Mouse (Mus musculus): ENCODE data around the gene Slamf9. TPM values are rescaled to one million over a fixed set of nuclear protein-coding genes. Genes with fewer than 3 reads are reported as not detected.

Gene Slamf9
- polyA plus RNA-seq, 1 experiment from 2014 or later: 5.3 TPM

DNA sequence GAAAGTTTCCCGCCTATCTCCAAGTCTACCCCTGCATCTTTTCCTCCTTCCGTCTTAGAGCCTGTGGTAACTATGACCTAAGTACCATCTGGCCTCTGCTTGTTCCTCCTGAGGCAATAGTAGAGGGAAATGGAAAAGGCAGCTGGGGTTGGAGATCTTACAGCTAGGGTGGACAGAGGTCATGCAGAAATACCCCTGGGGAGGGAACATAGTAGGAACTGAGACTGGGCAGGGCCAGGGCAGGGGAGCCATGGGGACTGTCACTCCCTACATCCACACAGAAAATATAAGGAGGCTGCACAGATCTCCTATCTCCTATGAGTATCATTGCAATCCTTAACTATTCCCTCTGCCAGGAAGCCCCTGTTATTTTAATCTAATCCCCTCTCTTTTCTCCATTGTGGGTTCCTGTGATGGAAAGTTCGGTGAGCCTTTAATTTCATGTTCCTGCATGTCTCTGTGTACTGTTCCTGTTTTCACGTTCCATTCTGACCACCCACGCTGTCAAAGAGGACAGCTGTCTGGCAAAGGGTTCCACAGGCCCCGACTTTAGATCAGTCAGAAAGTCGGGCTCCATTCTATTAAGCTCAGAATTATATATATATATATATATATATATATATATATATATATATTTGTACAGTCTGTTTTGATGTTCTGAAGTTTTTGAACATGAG is 19.0 kb upstream of the Slamf9 start:
- DNase-seq (ENCODE audit: low spot score) (peak; percentile 24), ATAC-seq (peak; percentile 54)
- Histone ChIP-seq H3K9me3 (ENCODE audit: low read length) (no peaks in the 10 kb centered on the region), H3K4me1 (ENCODE audit: insufficient read depth, low read depth, low read length) (no peaks in the 10 kb centered on the region), H3K27ac (ENCODE audit: low read length) (no peak overlapping the region), H3K9ac (replicated peaks; ENCODE audit: low read depth) (no peak overlapping the region), H3K4me2 (replicated peaks; ENCODE audit: low read depth, low read length) (no peak overlapping the region), H3K27me3 (replicated peaks; ENCODE audit: insufficient read depth, low read length) (no peaks in the 10 kb centered on the region), H3K4me3 (ENCODE audit: low read depth, low read length) (no peak overlapping the region), H3K36me3 (ENCODE audit: insufficient read depth, low read length) (no peaks in the 10 kb centered on the region)
- TF ChIP-seq CTCF (IDR thresholded peaks at IDR 0.05) (no peak), EP300 (IDR thresholded peaks at IDR 0.05) (no peak)
- WGBS: 54% methylated on average over 7 of the region's 7 CpGs

DNA sequence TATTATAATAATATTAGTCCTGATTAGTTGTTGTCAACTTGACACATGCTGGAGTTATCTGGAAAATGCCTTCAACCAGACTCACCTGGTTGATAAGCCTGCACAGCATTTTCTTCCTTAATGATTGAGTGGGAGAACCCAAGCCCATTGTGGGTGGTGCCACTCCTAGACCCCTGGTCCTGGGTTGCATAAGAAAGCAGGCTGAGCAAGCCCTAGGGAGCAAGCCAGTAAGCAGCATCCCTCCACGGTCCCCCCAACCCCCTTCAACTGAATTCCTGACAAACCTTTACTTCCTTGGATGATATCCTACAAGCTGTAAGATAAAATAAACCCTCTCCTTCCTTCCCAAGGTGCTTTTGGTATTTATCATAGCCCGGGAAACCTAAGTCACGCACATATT is 18.0 kb upstream of the Slamf9 start:
- no peaks in the 10 kb centered on the region for H3K9me3 ChIP-seq (ENCODE audit: low read length)
- ATAC-seq (no peak), DNase-seq (ENCODE audit: low spot score) (no peak)
- no peak for TF ChIP-seq EP300 (IDR thresholded peaks at IDR 0.05)
- TF ChIP-seq CTCF (IDR thresholded peaks at IDR 0.05): no peak
- H3K4me3 ChIP-seq (ENCODE audit: low read depth, low read length): no peak overlapping the region
- H3K4me2 ChIP-seq (replicated peaks; ENCODE audit: low read depth, low read length): no peak overlapping the region
- H3K27me3 ChIP-seq (replicated peaks; ENCODE audit: insufficient read depth, low read length): no peaks in the 10 kb centered on the region
- H3K9ac ChIP-seq (replicated peaks; ENCODE audit: low read depth): no peak overlapping the region
- no peaks in the 10 kb centered on the region for H3K4me1 ChIP-seq (ENCODE audit: insufficient read depth, low read depth, low read length)
- WGBS: 52% methylated on average over 3 of the region's 3 CpGs
- no peak overlapping the region for H3K27ac ChIP-seq (ENCODE audit: low read length)
- H3K36me3 ChIP-seq (ENCODE audit: insufficient read depth, low read length): no peaks in the 10 kb centered on the region

DNA sequence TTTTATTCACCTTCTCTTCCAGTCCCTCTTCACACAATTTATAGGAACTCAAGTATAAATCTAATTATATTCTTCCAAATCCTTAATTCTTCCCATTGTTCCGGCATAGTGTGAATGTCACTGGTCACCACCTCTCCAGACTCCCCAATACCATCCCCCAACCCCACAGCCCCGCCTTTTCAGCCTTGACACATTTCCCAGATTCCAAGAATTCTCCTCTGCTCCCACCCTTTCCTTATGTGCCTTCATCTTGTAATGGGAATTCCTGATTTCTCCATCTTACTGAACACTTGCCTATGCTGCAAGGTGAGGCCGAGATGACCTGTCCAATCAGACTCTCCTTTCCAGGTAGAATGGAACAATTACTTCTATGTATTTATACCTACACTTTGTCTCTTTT is 17.1 kb upstream of the Slamf9 start:
- H3K9me3 ChIP-seq (ENCODE audit: low read length): no peaks in the 10 kb centered on the region
- ATAC-seq (no peak), DNase-seq (ENCODE audit: low spot score) (no peak)
- H3K27me3 ChIP-seq (replicated peaks; ENCODE audit: insufficient read depth, low read length): no peaks in the 10 kb centered on the region
- TF ChIP-seq EP300 (IDR thresholded peaks at IDR 0.05): no peak
- TF ChIP-seq CTCF (IDR thresholded peaks at IDR 0.05): no peak
- no peak overlapping the region for H3K4me2 ChIP-seq (replicated peaks; ENCODE audit: low read depth, low read length)
- WGBS: 79% methylated on average over 3 of the region's 3 CpGs
- no peak overlapping the region for H3K9ac ChIP-seq (replicated peaks; ENCODE audit: low read depth)
- H3K4me3 ChIP-seq (ENCODE audit: low read depth, low read length): no peak overlapping the region
- H3K4me1 ChIP-seq (ENCODE audit: insufficient read depth, low read depth, low read length): no peaks in the 10 kb centered on the region
- H3K36me3 ChIP-seq (ENCODE audit: insufficient read depth, low read length): no peaks in the 10 kb centered on the region
- no peak overlapping the region for H3K27ac ChIP-seq (ENCODE audit: low read length)

DNA sequence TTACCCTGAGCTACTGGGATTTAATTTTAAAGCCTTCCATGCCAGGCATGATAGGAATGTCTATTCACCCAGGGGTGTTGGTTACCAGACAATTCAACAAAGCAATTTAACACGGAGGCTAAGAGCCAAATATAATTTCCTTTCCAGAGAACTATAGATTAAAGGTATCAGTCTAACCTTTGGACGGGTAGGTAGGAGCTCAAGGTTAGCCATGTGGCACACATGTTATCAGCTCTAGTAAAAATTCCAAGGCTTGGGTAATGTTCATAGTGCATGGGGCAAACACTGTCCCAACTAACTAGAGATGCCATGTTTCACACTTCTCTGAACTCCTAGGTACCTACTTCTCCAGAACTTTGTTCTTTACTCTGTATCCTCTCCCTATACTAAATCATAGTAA is 13.6 kb upstream of the Slamf9 start:
- TF ChIP-seq EP300 (IDR thresholded peaks at IDR 0.05) (no peak), CTCF (IDR thresholded peaks at IDR 0.05) (no peak)
- ATAC-seq: no peak
- WGBS: 47% methylated on average over 2 of the region's 2 CpGs
- Histone ChIP-seq H3K9ac (replicated peaks; ENCODE audit: low read depth) (no peak overlapping the region), H3K27me3 (replicated peaks; ENCODE audit: insufficient read depth, low read length) (no peaks in the 10 kb centered on the region), H3K36me3 (ENCODE audit: insufficient read depth, low read length) (no peaks in the 10 kb centered on the region), H3K9me3 (ENCODE audit: low read length) (no peaks in the 10 kb centered on the region), H3K4me1 (ENCODE audit: insufficient read depth, low read depth, low read length) (no peaks in the 10 kb centered on the region), H3K4me3 (ENCODE audit: low read depth, low read length) (no peak overlapping the region), H3K4me2 (replicated peaks; ENCODE audit: low read depth, low read length) (no peak overlapping the region), H3K27ac (ENCODE audit: low read length) (no peak overlapping the region)
- DNase-seq (ENCODE audit: low spot score): no peak

DNA sequence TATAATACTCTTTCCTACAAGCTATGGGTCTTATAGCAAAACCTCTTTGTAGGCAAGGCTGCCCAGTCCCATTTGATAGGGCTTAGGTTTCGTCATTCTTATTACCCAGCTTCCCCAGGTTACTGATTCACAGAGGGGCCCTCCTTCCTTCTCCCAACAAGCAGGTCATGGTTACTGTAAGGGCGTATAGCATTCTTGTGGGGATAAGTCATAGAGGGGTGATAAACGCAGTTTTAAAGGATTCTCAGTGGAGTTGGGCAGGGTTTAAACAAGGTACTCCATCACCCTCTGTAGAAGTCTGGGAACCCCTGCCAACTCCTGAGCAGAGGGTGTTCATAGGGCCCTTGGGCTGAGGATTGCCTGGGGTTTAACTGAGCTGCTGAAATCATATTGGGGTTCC is 12.6 kb upstream of the Slamf9 start:
- no peaks in the 10 kb centered on the region for H3K27me3 ChIP-seq (replicated peaks; ENCODE audit: insufficient read depth, low read length)
- H3K4me2 ChIP-seq (replicated peaks; ENCODE audit: low read depth, low read length): no peak overlapping the region
- H3K27ac ChIP-seq (ENCODE audit: low read length): no peak overlapping the region
- 58% methylated on average over 3 of the region's 3 CpGs for WGBS
- no peak overlapping the region for H3K4me3 ChIP-seq (ENCODE audit: low read depth, low read length)
- ATAC-seq: peak; percentile 58
- no peaks in the 10 kb centered on the region for H3K9me3 ChIP-seq (ENCODE audit: low read length)
- no peaks in the 10 kb centered on the region for H3K4me1 ChIP-seq (ENCODE audit: insufficient read depth, low read depth, low read length)
- TF ChIP-seq CTCF (IDR thresholded peaks at IDR 0.05) (no peak), EP300 (IDR thresholded peaks at IDR 0.05) (no peak)
- no peaks in the 10 kb centered on the region for H3K36me3 ChIP-seq (ENCODE audit: insufficient read depth, low read length)
- H3K9ac ChIP-seq (replicated peaks; ENCODE audit: low read depth): no peak overlapping the region
- DNase-seq (ENCODE audit: low spot score): peak; percentile 44

DNA sequence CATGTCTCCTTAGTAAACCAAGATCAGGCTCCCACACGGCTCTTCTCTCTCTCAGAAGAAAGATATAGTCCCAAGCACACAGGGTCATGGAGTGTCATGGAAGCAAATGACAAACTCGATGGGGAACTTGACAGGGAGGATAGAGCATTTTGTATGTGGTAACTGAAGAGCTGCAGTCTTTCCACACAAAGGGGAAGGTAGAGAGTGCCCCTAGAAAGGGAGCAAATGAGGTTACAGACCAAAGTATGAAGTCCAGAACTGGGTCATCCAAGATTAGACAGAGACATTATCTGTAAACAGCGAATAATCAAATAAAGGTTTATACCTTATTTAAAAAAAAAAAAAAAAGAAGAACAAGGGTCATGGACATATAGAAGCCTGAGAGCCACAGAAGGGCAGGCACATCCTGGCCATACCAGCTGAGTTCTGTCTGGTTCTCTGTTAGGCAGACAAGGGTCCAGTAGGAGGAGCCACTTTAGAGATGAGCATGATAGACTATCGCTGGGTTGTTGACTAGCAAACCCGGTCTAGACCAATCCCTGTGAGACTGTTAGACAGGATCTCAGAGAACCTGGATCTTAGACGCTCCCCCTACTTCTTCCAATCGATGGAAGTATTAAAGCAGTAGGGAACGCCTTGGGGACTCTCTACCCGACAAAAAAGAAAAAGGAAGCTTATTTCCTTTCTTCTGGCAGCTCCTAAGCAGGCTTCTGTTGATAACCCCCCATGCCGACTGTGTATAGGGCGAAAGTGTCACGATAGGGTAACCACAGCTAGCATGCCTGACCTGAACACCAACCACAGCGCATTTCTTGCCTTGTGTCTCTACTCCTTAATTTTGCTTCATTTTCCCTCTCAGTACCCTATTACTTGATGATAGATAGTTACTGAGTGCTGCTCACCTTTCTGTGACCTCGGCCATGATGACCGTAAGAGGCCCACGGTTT is 11.5 kb upstream of the Slamf9 start:
- TF ChIP-seq EP300 (IDR thresholded peaks at IDR 0.05): no peak
- no peak for TF ChIP-seq CTCF (IDR thresholded peaks at IDR 0.05)
- Histone ChIP-seq H3K4me3 (ENCODE audit: low read depth, low read length) (no peak overlapping the region), H3K27ac (ENCODE audit: low read length) (no peak overlapping the region), H3K4me2 (replicated peaks; ENCODE audit: low read depth, low read length) (no peak overlapping the region), H3K4me1 (ENCODE audit: insufficient read depth, low read depth, low read length) (no peaks in the 10 kb centered on the region), H3K36me3 (ENCODE audit: insufficient read depth, low read length) (no peaks in the 10 kb centered on the region), H3K9me3 (ENCODE audit: low read length) (no peaks in the 10 kb centered on the region), H3K9ac (replicated peaks; ENCODE audit: low read depth) (no peak overlapping the region), H3K27me3 (replicated peaks; ENCODE audit: insufficient read depth, low read length) (no peaks in the 10 kb centered on the region)
- WGBS: 69% methylated on average over 16 of the region's 16 CpGs
- ATAC-seq: no peak
- DNase-seq (ENCODE audit: low spot score): no peak

Measured in lung, postnatal 0 days (tissue).